Mouse (Mus musculus): Measurements from ENCODE around the gene Gpatch2. TPM values are rescaled to one million over a fixed set of nuclear protein-coding genes. Genes with fewer than 3 reads are reported as not detected.

Gene Gpatch2
- total RNA-seq, 2 experiments from 2014 or later = 7.6 to 10.0 TPM

DNA sequence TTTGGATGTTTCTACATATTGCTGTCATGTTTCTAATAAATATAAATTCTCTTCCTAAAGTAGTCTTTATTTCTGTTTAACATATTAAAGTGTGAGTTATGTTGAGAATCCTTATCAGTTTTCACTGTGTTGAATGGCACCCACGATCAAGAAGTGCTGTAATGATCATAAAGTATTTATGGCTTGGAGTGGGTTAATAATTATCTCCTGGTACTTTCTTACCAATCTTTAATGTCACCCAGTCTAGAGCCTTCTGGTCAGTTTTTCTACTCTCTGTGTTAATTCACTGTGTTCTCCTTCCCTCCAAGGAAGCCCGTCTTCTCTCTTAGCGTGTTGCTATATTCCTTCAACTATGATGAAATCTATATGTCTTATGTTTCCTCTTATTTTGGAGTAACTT lies 25.0 kb downstream of the Gpatch2 start:
- no peak for DNase-seq
- intact Hi-C loops (cut with DNase I) = no loop called here

DNA sequence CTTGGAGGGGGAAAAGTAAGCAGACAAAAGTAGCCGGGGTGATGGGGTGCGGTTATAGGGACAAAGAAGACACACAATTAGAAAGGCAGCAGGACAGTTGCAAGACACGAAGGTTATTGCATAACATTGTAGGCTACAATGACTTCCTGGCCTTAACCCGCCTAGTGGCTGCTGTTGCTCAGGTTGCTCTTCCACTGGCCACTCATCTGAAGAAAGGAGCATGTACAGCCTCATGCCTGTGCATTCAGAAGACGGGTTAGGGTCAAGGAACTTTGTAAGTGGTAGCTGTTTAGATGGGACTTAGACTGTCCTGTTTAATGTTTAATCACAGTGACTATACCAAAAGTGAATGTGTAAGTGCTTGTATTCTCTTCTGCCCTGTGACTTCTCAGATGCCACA lies 26.0 kb downstream of the Gpatch2 start:
- intact Hi-C loops (cut with DNase I) = no loop called here
- no peak for DNase-seq

DNA sequence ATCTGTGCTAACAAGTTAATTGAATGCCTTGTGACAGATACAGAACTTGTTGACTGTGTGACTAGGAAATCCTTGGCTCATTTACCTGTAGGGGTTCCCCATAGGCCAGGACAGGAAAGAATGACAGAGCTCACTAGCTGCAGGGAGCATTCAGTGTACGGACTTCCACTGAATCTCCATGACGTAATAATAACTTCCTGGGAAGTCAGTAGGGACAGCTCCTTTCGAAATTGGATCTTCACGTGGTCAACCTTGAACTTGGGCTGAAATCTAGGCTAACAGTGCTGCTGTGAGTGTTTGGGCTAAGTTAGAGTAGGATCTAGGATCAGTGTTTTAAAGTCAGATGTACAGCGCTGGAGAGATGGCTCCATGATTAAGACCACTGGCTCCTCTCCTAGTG lies 29.4 kb downstream of the Gpatch2 start:
- DNase-seq = no peak
- intact Hi-C loops (cut with DNase I) = no loop called here

DNA sequence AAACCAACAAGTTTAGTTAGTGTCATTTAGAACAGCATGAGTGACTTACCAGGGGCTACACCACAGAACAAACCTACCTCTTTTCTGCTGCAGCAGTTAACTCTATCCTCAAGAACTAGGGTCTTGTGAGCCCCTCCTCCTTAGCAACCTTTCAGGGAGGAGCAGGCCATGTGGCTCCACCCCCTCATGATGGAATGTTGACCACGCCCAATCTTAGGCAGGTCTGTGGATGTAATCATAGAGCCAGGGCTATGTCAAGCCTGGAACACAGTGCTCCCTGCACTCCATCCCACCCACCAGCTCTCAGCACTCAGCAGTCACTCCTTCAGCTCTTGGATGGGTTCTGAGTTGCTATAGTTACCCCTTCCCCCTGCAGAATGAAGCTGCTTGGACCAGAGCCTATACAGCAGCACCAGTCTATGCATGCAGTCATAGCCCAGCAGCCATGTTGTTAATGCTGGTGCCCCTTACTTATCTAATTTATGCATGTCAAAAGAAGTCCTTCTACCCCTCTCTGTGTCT lies 35.5 kb downstream of the Gpatch2 start:
- DNase-seq = no peak
- intact Hi-C loops (cut with DNase I) = loop anchor here (5.0 kb wide), 1 partner anchor 586 kb away; no protein-coding TSS in a partner anchor

DNA sequence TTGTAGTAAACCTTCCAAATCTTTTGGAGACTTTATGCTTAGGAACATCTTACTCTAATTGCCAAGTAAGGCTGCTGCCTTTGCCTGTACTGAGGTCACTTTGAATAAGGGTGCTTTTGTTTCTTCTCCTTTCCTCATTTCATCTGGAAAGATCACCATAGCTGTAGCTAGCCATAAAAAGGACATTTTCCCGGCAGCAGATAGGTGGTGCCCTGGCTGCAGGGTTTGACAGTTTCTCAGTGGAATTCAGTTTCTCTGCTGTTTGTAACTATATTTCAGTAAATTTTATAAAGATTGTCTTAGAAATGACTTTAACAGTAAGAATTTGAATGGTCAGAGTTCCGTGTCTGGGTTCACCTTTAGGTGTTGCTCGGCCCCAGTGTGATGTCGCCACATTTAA lies 43.4 kb downstream of the Gpatch2 start:
- intact Hi-C loops (cut with DNase I) = no loop called here
- DNase-seq = no peak

DNA sequence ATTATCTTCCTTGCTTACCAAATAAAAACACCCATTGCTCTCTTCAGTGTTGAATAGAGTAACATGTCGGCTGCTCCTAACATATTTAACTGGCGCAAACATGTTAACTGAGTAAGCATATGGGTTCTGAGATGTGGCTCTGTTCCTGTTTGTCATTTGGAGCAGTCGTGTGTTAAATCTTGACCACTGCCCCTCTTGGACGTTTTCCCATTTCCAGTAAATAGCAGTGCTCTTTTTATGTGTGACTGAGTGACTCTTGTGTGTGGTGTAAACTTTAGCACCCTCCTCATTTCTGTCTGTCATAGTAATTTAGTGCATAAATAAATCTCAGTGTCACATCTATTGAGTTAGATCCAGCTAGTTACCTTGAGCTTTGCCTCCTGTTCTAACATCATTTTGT lies 52.3 kb downstream of the Gpatch2 start:
- no peak for DNase-seq
- intact Hi-C loops (cut with DNase I) = no loop called here

DNA sequence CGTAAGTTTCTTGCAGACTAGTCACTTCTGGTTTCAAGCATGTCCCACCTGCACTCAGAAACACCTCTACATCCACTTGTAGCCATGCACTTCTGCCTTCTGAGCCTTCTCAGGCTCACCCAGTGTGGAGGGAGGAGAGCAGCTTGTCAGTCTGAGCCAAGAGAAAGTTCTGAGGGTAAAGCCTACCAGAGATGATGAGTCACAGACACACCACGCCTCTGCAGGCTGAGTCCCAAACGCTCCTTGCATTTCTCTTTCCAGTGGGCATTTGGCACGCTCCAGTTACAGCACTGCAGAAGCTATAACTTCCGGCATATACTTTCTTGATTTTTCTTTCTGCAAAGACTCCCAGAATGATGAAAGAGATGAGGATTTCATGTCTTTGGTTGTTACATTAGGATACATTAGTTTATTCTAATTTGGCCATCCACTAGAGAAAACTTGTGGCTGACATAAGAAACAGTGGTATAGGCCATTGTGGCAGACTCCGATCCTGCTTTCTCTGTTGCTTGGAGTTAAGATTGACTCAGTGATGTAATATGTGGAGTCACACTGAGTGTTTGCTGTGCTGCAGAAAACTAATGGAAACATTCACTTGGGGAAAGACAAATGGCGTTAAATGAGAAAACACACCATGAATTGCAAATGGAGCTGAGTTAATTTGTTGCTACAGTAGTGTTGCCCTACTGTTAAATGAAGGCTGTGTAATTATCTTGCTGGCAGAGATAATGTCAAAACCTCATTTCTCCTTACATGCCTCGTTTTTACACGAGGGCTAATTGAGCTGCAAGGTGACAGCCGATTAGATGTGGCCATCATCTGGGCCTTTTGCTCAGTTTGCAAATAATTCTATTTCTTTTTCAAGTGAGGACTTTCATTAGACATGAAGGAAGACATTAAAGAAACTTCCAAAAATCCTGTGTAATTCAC lies 55.3 kb downstream of the Gpatch2 start:
- intact Hi-C loops (cut with DNase I) = no loop called here
- DNase-seq = no peak

DNA sequence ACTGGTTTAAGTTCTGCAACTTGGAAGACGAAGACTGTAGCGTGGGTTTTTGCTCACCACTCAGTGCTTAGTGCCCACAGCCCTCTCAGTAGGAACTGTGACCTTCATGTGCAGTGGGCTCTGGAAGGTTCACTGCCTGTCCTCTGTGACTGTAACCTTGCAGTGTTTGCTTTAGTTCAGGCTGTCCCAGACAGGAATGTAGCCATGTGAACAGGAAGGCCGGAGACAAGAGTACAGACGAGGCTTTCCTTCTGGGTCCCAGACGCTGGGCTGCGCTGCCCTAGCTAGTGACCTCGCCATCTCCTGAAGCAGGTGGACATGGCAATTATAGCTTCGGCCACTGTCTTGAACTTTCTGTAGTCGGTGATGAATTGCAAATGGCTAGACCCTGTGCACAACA lies 62.0 kb downstream of the Gpatch2 start:
- intact Hi-C loops (cut with DNase I) = no loop called here
- no peak for DNase-seq

DNA sequence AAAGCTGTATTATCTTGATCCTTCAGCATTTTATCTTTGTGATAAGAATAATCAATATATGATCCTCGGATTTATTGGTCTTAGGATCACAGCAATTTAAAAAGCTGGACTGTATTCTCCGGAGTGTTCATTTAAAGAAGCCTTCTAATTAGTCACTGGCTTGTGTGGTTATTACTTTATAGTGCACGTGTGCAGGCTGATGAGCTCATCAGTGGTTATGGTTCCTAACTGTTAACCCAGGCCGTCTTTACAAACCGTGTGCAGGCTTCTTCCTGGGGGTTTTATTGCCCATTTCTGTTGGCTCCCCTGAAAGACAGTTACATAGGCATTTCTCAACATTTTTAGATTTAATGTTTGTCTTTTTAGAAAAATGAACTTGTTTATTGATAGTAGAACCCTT lies 63.2 kb downstream of the Gpatch2 start:
- intact Hi-C loops (cut with DNase I) = no loop called here

DNA sequence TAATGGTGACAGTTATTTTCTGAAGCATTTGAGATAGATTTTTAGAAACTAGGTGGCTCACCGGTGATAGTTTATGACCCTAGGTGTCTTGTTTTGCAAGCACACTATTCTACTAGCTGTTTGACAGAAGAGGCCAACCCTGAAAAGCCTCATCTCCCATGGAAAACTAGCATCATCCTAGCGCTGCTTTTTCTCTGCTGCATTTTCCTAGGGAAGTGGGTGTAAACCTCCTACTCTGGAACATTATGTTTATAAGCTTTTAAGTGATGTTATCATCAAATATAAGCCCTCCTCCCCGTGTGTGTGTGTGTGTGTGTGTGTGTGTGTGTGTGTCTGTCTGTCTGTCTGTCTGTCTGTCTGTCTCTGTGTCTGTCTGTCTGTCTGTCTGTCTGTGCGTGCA lies 64.5 kb downstream of the Gpatch2 start:
- intact Hi-C loops (cut with DNase I) = no loop called here
- no peak for DNase-seq

More for the DNA sequence above, 63.2 kb downstream of the Gpatch2 start:
- no peak for DNase-seq

DNA sequence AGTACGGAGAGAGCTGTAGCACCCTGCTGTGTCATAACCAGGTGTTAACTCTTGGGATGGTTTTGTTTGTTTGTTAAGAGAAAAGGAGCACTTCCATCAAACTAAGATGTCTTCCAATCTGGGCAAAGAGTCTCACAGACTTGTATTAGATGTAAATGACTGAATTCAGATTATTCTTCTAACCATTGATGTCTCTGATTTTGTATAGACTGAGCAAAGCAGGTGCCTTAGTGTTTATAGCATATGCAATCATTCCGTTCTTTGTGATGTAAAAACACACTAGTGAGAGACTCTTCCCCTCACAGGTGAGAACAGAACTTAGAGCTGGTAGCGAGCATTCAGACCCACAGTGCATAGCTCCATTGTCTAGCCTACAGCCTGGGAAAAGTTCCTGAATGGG lies 67.0 kb downstream of the Gpatch2 start:
- no peak for DNase-seq
- intact Hi-C loops (cut with DNase I) = no loop called here

DNA sequence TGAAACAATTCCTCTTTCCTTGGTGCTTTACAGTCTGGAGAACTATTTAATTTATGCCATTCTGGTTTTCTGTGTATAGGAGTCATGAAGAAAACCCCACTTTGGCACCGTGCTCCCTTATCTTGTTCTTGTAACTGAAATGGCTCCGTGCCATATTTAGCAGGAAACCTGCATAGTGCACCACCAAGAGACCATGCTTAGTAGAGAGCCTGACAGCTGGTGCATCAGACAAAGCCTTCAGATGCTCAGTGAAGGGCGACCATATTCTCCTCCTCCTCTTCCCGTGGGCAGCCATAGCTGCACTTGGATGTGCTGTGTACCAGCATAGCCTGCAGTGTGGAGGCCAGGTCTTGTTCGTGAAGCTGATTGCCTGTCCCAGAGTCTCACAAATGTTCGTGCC lies 67.5 kb downstream of the Gpatch2 start:
- no peak for DNase-seq
- intact Hi-C loops (cut with DNase I) = no loop called here

DNA sequence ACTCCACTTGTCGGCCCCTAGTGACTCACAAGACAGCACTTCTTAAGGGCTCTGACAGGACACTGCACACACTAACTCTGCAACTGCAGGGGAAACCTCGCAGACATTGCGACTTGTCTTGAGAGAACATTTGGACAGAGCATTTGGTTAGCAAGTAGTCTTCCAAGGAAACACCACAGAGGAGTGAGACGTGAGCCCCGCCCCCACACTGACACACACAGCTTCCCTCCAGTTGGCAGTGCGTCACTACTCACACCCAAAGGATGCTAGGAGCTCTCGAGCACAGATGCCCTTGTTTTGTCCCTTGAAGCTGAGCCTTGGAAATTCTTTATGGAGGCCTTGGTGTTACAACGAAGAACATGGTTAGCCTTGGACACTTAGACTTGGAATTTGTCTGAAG lies 70.4 kb downstream of the Gpatch2 start:
- no peak for DNase-seq
- intact Hi-C loops (cut with DNase I) = no loop called here

DNA sequence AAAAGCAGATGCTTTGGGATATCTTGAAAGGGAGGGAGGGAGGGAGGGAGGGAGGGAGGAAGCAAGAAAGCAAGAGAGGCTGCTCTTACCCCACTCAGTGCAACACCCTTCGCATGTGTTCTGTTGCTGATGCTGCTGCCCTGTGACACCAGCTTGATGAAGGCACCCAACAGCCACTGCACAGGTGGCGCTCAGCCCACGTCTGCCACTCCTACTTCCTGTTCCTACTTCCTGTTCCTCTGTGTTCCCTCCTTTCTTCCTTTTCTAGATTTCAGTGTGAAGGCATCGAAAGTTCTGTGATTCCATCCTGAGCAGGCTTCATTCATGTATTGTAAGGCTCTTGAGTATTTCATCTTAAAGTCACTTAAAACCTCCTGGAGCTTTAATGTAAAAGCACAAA lies 71.1 kb downstream of the Gpatch2 start:
- DNase-seq = no peak
- intact Hi-C loops (cut with DNase I) = no loop called here

DNA sequence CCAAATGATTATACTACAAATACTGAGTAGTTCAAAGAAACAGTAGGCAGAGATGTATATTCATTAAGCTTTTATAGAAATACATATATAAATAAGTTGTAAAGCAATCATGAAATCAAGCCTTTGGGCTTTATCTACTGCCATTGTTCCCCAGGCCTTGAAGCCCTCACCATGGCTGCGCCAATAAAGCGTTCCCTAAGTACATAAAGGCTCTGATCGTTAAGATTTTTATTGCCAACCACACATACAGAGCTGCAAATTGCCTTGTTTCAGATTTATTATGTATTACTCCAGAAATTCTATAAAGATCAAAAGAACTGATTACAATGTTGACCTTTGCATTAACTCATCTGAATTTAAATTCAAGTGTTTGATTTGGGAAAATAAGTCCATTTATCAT lies 71.6 kb downstream of the Gpatch2 start:
- DNase-seq = no peak
- intact Hi-C loops (cut with DNase I) = no loop called here

DNA sequence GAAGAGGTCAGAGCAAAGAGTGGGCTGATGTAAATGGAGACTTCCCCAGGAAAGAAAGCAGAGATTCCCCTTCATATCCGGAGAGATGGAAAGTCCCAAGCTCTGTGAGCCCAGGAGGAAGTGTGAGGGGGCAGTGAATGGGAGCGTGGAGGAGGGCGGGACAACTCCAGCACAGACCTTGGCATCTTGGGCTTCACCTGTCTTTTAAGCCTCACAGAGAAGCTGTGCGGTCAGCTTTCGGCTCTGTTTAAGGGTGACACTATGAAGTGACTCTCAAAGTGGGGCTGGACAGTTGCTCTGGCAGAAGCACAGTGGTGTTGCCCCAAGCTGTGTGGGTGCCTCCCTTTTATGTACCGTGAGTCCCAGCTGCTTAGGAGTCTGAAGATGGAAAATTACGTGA lies 74.9 kb downstream of the Gpatch2 start:
- no peak for DNase-seq
- intact Hi-C loops (cut with DNase I) = no loop called here

DNA sequence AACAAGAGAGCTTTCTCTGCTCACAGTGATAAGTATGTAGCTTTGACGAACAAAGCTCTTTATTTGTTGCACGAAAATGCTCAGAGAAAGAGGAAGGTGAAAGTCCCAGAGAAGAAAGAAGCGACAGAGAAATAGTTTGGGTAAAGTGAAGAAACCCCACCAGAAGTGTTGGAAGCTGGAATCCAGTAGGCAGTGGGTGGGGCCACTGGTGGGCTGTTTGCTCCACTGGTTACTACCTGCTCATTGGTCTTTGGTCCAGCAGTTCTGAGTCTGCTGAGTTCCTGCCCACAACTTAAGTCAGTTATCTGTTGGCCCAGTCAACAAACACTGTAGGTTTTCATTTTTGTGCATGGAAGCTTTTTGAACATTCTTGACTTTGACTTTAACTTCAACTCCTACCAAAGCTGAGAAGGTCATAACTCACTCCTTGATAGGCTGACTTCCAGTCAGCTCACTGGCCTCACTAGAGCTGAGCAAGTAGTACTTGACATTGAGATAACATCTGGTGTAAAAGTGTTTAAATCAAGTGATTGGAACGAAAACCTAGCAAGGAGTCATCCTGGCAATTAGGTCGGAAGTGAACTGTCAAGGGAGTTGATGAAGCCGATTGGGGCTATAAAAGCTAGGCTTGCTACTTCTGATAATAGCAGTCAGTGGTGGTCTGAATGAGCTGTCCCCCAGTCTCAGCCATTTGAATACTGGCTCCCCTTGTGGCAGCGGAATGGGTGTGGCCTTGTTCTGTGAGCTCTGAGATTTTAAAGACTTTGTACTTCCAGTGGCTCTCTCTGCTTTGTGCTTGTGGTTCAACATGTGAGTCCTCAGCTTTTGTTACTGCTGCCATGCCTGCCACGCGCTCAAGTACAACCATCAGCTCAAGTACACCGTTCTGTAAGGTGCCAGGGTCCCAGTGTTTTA lies 76.4 kb downstream of the Gpatch2 start:
- no peak for DNase-seq
- intact Hi-C loops (cut with DNase I) = no loop called here

DNA sequence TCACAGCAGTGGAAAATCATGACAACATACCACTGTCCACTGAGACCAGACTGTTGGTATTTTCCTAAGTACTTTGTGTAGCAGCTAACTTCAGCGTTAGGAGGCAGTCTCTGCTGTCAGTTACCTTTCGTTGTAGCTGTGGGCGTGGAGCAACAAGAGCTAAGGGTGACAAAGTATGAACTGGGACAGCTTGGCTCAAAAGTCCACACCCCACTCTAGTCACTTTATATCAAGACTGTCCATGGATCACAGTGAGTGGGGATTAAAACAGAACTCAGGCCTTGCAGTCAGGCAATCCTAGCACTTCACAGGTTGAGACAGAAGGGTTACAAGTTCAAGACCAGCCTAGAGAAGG lies 77.1 kb downstream of the Gpatch2 start:
- intact Hi-C loops (cut with DNase I) = no loop called here
- DNase-seq = no peak

DNA sequence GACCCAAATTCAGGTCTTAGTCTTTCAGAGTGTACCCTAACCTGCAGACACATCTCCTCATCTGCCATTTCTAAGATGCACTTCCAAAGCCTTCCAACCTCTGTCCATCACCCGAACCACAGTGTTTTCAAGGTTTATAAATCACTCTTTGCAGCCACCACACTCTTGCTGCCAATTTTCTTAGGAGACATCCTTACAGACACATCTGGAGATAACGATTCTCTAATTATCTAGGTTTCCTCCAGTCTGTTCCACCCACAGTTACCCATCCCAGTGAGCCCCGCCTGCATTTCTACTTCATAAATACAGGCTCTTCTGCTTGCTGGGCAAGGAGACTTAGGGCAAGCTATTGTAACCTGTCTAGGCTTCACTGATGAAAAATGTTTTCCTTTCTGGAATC lies 77.9 kb downstream of the Gpatch2 start:
- no peak for DNase-seq
- intact Hi-C loops (cut with DNase I) = no loop called here

DNA sequence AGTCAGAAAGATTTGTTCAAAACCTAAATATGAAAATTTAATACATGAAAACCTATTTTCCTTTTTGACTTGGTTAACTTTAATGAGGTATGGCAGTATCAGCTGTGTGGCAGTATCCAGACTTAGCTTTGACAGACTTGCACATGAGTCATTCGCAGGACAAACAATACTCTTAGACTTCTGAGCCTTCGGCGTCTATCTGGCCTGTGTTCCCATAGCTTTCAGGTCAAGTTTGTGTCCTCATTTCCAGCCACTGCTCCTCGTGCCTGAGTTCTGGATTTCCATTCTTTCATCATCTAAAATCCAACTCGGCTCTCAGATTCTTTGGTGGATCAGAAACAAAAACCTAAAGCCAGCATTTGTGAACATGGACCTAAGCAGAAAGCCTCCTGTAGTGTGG lies 79.2 kb downstream of the Gpatch2 start:
- DNase-seq = no peak
- intact Hi-C loops (cut with DNase I) = no loop called here

DNA sequence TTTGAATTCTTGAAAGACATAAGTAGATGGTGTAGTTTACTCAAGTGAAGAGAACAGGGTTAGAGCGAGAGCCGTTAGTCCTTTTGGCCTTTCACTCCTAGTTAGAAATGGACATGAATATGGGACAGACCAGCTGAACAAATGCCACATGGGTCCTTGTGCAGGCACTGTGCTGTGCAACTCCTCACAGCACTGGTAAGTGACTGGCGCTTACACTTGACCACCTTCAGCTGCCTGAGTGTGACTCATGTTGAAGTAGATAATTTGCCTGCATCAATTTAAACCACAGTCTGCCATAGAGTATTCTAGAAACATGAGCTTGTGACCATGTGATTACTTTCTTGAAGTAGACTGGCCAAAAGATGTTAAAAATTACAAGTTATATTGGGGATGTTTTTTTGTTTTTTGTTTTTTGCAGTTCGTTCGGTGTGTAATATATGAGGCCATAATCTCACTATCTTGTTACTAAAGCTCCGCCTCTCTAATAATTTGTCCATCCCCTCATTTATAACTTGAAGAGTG lies 79.8 kb downstream of the Gpatch2 start:
- no peak for DNase-seq
- intact Hi-C loops (cut with DNase I) = no loop called here

Measured in gastrocnemius, postnatal 36 days (tissue).